Mouse (Mus musculus): ENCODE measurements around the gene Slc25a51. TPM values are rescaled to one million over a fixed set of nuclear protein-coding genes. Genes with fewer than 3 reads are reported as not detected.

Gene Slc25a51
- 220 and 224 TPM in 2 replicates for polyA plus RNA-seq (2012; ENCODE audit: insufficient read depth, insufficient read length, missing spikeins)

DNA sequence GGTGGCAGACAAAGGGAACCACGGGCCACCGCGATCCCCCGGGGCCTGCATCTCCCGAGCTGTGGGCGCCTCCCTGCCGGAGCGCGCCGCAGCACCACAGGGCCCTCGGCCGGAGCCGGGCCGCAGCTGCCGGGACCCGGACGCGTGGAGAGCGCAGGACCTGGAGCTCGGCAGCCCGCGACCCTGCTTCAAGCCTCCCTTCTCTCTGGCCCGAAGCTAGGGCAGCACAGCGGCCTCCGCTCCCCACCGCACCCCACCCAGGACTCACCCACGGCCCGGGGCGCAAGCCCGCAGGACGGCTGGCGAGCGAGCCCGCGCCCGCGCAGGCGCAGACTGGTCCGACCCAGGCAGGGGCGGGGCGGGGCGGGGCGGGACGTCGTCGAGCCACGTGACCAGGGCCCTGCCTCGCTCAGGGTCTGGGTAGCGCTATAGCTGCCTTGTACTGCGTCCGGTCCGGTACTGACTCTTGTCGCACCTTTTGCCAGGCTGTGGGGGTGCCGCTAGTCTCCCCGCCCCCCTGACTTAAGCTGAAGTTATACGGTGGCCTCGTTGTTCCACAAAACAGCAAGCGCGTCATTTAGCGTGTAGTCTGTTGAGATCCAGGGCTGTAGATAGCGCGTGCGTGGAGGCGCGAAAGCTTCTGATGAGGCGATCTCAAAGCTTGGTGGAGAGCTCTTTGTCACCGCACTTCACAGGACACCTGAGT, at the start of gene Slc25a51:
Gene Slc25a51 (minus strand): TSS at position 340 of the 706 bp plus-strand sequence.
- H3K27ac ChIP-seq (replicated peaks; ENCODE audit: low read depth, low read length): peak within 1 kb of the TSS; percentile 99
- H3K4me1 ChIP-seq (ENCODE audit: control insufficient read depth, insufficient read depth, insufficient read length, low read length): peaks cover 18% of the 10 kb centered on the region
- peak within 1 kb of the TSS; percentile 94 for H3K4me3 ChIP-seq (ENCODE audit: insufficient read depth, low read depth, low read length)

- no peak overlapping the region for H3K4me3 ChIP-seq (ENCODE audit: insufficient read depth, low read depth, low read length)
- peaks cover 14% of the 10 kb centered on the region for H3K4me1 ChIP-seq (ENCODE audit: control insufficient read depth, insufficient read depth, insufficient read length, low read length)
- H3K27ac ChIP-seq (replicated peaks; ENCODE audit: low read depth, low read length): no peak overlapping the region
Observed at GRCm38 (mm10) chr4:45457543-45457942, 49.0 kb upstream of the Slc25a51 start.

DNA sequence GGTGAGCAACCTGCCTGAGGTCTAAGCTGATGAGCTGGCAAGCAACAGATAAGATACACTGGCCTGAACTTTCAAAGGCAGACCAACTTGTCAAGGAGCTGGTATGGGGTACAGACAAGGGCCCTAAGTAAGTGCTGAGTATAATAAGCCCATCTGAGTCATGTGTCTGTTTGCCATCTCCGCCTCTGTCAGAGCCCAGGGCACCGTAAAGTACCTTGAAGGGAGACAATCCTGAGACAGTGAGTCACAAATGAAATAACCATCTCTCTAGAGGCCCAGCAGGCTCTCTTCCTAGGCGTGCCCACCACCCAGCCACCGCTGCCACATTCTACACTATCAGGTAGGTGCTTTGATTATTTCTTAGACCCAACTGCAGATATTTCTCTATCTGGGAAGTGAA, 46.4 kb upstream of the Slc25a51 start:
- no peak overlapping the region for H3K27ac ChIP-seq (replicated peaks; ENCODE audit: low read depth, low read length)
- H3K4me1 ChIP-seq (ENCODE audit: control insufficient read depth, insufficient read depth, insufficient read length, low read length): peaks cover 19% of the 10 kb centered on the region

DNA sequence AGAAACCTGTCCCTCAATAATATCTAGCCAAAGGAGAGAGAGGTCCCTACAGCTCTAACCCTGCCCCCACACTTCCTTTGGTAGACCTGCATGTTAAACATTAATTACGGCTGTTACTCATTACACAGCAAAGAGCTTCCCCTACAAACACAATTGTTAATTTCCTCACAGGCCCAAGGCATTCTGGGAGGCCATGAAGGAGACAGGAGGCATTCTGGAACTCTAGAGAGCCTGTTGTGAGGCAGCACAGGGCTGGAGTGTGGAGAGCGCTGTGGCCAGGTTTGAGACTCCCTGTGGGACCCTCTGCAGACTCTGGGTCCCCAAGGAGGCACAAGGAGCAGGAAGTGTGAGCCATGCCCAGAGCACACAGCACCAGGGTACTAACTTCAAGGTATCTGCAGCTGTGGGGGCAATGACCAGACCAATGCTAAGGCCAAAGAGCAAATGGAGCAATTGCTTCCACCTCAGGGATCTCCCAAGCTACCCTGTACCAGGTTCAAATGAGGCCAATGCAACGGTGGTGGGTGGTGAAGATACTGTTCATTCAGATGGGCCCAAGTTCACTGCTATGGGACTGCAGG, 44.8 kb upstream of the Slc25a51 start:
- peak overlapping the region; percentile 51 for H3K27ac ChIP-seq (replicated peaks; ENCODE audit: low read depth, low read length)
- no peak overlapping the region for H3K4me3 ChIP-seq (ENCODE audit: insufficient read depth, low read depth, low read length)
- peaks cover 22% of the 10 kb centered on the region for H3K4me1 ChIP-seq (ENCODE audit: control insufficient read depth, insufficient read depth, insufficient read length, low read length)

More for the DNA sequence above, 46.4 kb upstream of the Slc25a51 start:
- no peak overlapping the region for H3K4me3 ChIP-seq (ENCODE audit: insufficient read depth, low read depth, low read length)

- H3K4me3 ChIP-seq (ENCODE audit: insufficient read depth, low read depth, low read length): no peak overlapping the region
- peak overlapping the region; percentile 51 for H3K27ac ChIP-seq (replicated peaks; ENCODE audit: low read depth, low read length)
- peaks cover 23% of the 10 kb centered on the region for H3K4me1 ChIP-seq (ENCODE audit: control insufficient read depth, insufficient read depth, insufficient read length, low read length)
Observed at GRCm38 (mm10) chr4:45452569-45453111, 44.1 kb upstream of the Slc25a51 start.

DNA sequence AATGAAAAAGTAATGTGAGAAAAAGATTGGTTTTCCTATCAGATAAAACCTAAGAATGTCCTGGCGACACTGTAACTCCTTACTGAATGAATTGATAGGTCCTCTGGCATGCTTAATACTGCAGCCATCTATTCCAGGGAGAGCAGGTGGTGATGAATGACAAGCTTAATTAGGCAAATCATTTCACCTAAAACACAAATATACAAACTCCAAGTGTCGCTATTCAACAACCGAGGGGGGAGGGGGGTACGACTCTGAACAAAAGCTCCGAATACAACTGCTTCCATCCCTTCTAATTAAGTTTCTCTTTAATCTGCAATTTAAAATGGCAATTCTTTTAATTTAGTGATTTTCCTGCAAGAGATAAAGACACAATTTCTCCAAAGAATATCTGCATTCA, 40.4 kb upstream of the Slc25a51 start:
- Histone ChIP-seq H3K4me3 (ENCODE audit: insufficient read depth, low read depth, low read length) (no peak overlapping the region), H3K4me1 (ENCODE audit: control insufficient read depth, insufficient read depth, insufficient read length, low read length) (peaks cover 37% of the 10 kb centered on the region), H3K27ac (replicated peaks; ENCODE audit: low read depth, low read length) (no peak overlapping the region)

DNA sequence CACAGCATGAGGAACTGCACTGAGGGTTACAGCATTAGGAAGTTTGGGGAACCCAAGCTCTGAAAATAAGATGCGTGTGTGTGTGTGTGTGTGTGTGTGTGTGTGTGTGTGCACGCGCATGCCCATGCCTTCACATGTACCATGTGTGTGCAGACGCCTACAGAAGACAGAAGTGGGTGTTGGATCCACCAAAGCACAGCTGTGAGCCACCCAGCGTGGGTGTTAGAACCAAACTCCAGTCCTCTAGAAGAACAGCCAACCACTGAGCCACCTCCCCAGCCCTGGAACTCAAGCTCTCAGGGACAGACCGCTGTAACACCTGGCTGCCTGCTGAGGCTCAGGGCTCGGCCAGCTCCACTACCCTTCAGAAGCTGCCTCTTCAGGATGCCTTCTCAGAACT, 39.9 kb upstream of the Slc25a51 start:
- 0 out of 2 replicates have a peak overlapping the region, but pooled peaks have one; percentile 2 for H3K27ac ChIP-seq (replicated peaks; ENCODE audit: low read depth, low read length)
- H3K4me1 ChIP-seq (ENCODE audit: control insufficient read depth, insufficient read depth, insufficient read length, low read length): peaks cover 40% of the 10 kb centered on the region
- H3K4me3 ChIP-seq (ENCODE audit: insufficient read depth, low read depth, low read length): no peak overlapping the region

- Histone ChIP-seq H3K4me3 (ENCODE audit: insufficient read depth, low read depth, low read length) (no peak overlapping the region), H3K27ac (replicated peaks; ENCODE audit: low read depth, low read length) (peak overlapping the region; percentile 74)
Observed at GRCm38 (mm10) chr4:45447196-45447595, 38.6 kb upstream of the Slc25a51 start.

GRCm38 (mm10) chr4:45445235-45445634, 36.7 kb upstream of the Slc25a51 start:
- no peak overlapping the region for H3K4me3 ChIP-seq (ENCODE audit: insufficient read depth, low read depth, low read length)
- peaks cover 27% of the 10 kb centered on the region for H3K4me1 ChIP-seq (ENCODE audit: control insufficient read depth, insufficient read depth, insufficient read length, low read length)

More at GRCm38 (mm10) chr4:45447196-45447595, 38.6 kb upstream of the Slc25a51 start:
- H3K4me1 ChIP-seq (ENCODE audit: control insufficient read depth, insufficient read depth, insufficient read length, low read length): peaks cover 32% of the 10 kb centered on the region

GRCm38 (mm10) chr4:45444813-45445212, 36.2 kb upstream of the Slc25a51 start:
- Histone ChIP-seq H3K4me1 (ENCODE audit: control insufficient read depth, insufficient read depth, insufficient read length, low read length) (peaks cover 27% of the 10 kb centered on the region), H3K27ac (replicated peaks; ENCODE audit: low read depth, low read length) (no peak overlapping the region), H3K4me3 (ENCODE audit: insufficient read depth, low read depth, low read length) (no peak overlapping the region)

More at GRCm38 (mm10) chr4:45445235-45445634, 36.7 kb upstream of the Slc25a51 start:
- 0 out of 2 replicates have a peak overlapping the region, but pooled peaks have one; percentile 31 for H3K27ac ChIP-seq (replicated peaks; ENCODE audit: low read depth, low read length)

DNA sequence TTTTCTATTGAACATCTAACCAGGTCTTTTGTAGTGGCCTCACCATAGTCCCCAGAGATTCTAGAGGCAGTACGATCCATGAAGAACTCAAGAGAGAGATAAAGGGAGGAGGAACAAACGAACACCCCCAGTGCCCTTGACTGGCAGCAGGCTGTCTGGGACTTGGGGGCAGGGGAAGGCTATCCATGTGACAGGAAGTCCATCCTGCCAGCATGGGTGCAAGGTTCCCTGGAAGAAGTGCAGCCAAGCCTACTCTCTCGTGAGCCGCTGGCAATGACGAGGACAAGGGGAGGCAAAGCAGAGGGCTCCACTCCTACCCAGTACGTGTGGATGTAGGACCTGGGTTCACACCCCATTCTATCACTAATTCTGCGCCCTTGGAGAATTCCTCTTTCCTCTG, 35.1 kb upstream of the Slc25a51 start:
- Histone ChIP-seq H3K27ac (replicated peaks; ENCODE audit: low read depth, low read length) (no peak overlapping the region), H3K4me1 (ENCODE audit: control insufficient read depth, insufficient read depth, insufficient read length, low read length) (peaks cover 26% of the 10 kb centered on the region), H3K4me3 (ENCODE audit: insufficient read depth, low read depth, low read length) (no peak overlapping the region)

- Histone ChIP-seq H3K4me3 (ENCODE audit: insufficient read depth, low read depth, low read length) (no peak overlapping the region), H3K27ac (replicated peaks; ENCODE audit: low read depth, low read length) (no peak overlapping the region), H3K4me1 (ENCODE audit: control insufficient read depth, insufficient read depth, insufficient read length, low read length) (peaks cover 23% of the 10 kb centered on the region)
Observed at GRCm38 (mm10) chr4:45442237-45442636, 33.7 kb upstream of the Slc25a51 start.

DNA sequence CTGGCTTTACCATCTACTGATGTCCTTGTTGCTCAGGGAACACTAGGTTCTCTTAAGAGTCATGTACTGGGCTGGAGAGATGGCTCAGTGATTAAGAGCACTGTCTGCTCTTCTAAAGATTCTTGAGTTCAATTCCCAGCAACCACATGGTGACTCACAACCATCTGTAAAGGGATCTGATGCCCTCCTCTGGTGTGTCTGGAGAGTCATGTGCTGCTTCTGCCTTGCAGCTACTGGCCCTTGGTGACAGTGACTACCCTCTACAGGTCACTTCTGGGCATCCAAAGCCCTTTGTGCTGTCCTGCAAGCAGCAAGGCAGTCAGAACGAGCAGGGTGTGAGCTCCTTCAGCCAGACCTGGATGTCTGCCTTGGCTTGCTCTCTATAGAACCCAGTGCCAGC, 33.2 kb upstream of the Slc25a51 start:
- no peak overlapping the region for H3K27ac ChIP-seq (replicated peaks; ENCODE audit: low read depth, low read length)
- H3K4me1 ChIP-seq (ENCODE audit: control insufficient read depth, insufficient read depth, insufficient read length, low read length): peaks cover 20% of the 10 kb centered on the region

GRCm38 (mm10) chr4:45439281-45439680, 30.7 kb upstream of the Slc25a51 start:
- Histone ChIP-seq H3K4me3 (ENCODE audit: insufficient read depth, low read depth, low read length) (no peak overlapping the region), H3K27ac (replicated peaks; ENCODE audit: low read depth, low read length) (no peak overlapping the region), H3K4me1 (ENCODE audit: control insufficient read depth, insufficient read depth, insufficient read length, low read length) (peaks cover 13% of the 10 kb centered on the region; the same call in 1 of the 2 replicates)

More for the DNA sequence above, 33.2 kb upstream of the Slc25a51 start:
- no peak overlapping the region for H3K4me3 ChIP-seq (ENCODE audit: insufficient read depth, low read depth, low read length)

GRCm38 (mm10) chr4:45437010-45437409, 28.4 kb upstream of the Slc25a51 start:
- Histone ChIP-seq H3K4me1 (ENCODE audit: control insufficient read depth, insufficient read depth, insufficient read length, low read length) (peaks cover 5% of the 10 kb centered on the region; the same call in 1 of the 2 replicates), H3K4me3 (ENCODE audit: insufficient read depth, low read depth, low read length) (no peak overlapping the region), H3K27ac (replicated peaks; ENCODE audit: low read depth, low read length) (no peak overlapping the region)

Data from brown adipose tissue, adult 24 weeks (tissue).